Mouse (Mus musculus) frontal cortex, postnatal 25 days (tissue): ENCODE measurements around the gene Ccdc27.

Experiments used
- DNase-seq, 2 experiments: peaks; one replicate each; pipeline ENCODE4 v3.0.0; 2022; ENCODE audit warnings: low spot score in 2 of 2

The Ccdc27 gene

GRCm38 (mm10) chr4:154025641-154026440 lies 16.6 kb downstream of the Ccdc27 start, which contains the start of gene Smim1:
Gene Smim1 (minus strand): TSS chr4:154026230.
- DNase-seq = peak in 1 of 2 experiments; percentile 53

- no peak for DNase-seq
Measured at GRCm38 (mm10) chr4:154024729-154025521, 17.6 kb downstream of the Ccdc27 start.

GRCm38 (mm10) chr4:154023754-154024601 lies 18.5 kb downstream of the Ccdc27 start:
- DNase-seq = no peak

DNA sequence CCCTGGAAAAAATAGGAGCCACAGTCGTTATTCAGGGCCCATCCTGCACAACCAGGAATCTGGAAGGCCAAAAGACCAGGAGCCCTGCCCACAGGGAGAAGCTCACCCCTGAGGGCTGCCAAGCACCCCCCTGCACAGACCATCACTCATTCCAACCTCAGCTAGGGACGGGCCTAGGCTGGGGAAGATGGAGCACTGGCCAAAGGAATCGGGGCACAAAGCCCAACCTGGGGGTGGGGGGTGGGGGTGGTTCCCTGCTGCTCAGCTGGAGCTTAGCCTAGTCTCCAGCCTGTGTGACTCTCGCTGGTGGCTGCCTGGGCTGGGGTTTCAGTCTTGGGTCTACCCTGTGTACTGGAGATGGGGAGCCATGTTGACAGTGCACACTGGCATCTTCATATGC lies 19.6 kb downstream of the Ccdc27 start:
- DNase-seq = no peak

- DNase-seq = no peak
Measured at GRCm38 (mm10) chr4:154022407-154022806, 20.1 kb downstream of the Ccdc27 start.

GRCm38 (mm10) chr4:154021432-154021831 lies 21.0 kb downstream of the Ccdc27 start:
- DNase-seq = no peak

- no peak for DNase-seq
Measured at GRCm38 (mm10) chr4:154019571-154019970, 22.9 kb downstream of the Ccdc27 start.

- no peak for DNase-seq
Measured at GRCm38 (mm10) chr4:154015476-154015875, 27.0 kb downstream of the Ccdc27 start.

DNA sequence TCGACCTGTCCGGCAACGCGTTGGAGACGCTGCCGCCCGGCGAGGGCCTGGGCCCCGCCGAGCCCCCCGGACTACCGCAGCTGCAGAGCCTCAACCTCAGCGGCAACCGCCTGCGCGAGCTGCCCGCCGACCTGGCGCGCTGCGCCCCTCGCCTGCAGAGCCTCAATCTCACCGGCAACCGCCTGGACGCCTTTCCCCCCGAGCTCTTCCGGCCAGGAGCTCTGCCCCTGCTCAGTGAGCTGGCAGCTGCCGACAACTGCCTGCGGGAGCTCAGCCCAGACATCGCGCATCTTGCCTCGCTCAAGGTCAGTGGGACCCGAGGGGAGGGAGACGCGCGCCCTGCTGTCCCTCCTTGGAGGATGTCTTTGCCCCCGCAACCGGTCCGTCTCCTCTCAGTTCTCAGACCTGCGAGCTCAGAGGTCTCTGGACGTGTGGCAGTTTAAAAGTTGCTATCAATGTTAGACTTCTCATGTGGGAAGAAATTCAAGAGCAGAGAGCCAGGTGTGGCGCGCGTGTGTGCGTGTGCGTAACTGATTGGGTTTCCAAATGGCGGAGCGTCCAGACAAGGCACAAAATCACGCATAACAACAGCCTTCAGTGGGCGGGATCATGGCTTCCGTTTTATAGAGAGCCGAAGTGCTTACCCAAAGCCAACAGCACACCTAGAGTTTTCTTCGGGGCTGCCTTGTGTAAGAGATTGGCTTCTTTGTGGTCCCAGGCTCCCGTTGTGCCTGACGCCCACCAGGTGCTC lies 30.2 kb downstream of the Ccdc27 start:
- DNase-seq = no peak

GRCm38 (mm10) chr4:154011646-154012089 lies 30.8 kb downstream of the Ccdc27 start, which contains the start of gene Lrrc47:
Gene Lrrc47 (plus strand): TSS chr4:154011731.
- DNase-seq = peak; percentile 63 to 70

- no peak for DNase-seq
Measured at GRCm38 (mm10) chr4:154010907-154011645, 31.4 kb downstream of the Ccdc27 start.

GRCm38 (mm10) chr4:154007759-154008158 lies 34.7 kb downstream of the Ccdc27 start:
- no peak for DNase-seq

DNA sequence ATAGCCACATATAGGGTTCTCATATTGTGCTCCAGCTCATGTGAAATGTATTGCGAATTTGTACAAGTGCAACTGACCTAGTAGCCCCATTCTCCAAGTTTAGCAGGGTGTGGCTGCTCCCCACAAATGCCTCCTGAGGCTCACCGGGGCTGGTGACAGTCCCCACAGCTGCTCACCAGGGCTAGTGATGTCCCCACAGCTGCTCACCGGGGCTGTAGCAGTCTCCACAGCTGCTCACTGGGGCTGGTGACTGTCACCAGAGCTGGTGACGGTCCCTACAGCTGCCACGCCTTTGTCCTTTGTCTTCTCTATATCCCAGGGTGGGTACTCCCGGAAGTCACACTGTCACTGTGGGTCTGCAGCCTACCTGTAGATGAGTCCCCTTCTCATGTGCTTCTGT lies 36.2 kb downstream of the Ccdc27 start:
- DNase-seq = no peak

DNA sequence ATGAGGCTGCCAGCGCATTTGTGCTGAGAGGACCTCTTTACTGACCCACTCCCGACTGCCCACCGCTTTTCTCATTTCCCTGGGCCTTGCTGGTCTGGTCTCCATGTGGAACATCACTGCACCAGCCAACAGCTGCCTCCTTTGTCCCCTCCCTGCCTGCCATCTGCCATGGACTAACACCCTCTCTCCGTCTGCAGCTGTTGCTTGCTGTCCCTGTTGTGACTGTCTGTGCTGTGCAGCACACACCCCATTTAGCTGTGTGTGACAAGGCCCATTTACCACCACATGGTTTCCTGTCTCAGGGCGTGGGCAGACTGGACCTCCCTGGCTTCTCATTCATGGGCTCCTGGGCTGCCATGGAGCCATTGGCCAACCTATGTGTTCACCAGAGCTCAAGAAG lies 37.0 kb downstream of the Ccdc27 start:
- no peak for DNase-seq

GRCm38 (mm10) chr4:153993505-153993904 lies 49.0 kb downstream of the Ccdc27 start:
- no peak for DNase-seq

DNA sequence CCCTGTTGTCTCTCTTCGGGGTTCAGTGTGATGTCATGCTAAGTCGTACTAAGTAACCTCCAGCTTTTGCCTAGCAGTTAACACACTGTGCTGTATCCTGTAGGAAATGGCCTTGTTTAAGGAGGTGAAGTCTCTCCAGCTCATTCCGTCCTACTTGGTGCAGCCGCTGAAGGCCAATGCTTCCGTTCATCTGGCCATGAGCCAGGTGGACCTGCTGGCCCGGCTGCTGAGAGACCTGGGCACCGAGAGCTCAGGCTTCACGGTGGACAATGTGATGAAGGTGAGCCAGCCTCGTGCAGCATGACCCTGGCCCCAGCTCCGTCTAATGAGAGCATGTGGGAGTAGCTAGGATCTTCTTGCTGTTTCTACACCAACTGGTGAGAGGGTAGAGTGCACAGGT lies 49.8 kb downstream of the Ccdc27 start:
- DNase-seq = no peak

DNA sequence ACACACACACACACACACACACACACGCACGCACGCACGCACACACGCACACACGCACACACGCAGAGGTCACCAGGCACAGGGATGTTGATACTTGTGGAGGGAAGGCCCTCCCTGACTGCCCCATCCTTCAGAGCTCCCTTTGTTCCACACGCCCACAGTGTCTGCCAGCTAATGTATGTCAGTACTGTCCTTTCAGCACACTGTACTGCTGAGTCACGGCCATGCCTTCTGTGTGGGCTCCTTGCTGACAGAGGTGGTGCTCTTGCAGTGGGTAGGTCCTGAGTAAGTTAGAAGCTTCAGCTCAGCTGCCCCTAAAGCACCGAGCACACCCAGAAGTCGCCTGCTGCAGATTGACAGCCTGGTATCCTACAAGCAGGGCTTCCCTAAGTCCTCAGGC lies 62.0 kb downstream of the Ccdc27 start:
- no peak for DNase-seq

GRCm38 (mm10) chr4:153979243-153979642 lies 63.2 kb downstream of the Ccdc27 start:
- no peak for DNase-seq
